In the genomic region with DNA sequence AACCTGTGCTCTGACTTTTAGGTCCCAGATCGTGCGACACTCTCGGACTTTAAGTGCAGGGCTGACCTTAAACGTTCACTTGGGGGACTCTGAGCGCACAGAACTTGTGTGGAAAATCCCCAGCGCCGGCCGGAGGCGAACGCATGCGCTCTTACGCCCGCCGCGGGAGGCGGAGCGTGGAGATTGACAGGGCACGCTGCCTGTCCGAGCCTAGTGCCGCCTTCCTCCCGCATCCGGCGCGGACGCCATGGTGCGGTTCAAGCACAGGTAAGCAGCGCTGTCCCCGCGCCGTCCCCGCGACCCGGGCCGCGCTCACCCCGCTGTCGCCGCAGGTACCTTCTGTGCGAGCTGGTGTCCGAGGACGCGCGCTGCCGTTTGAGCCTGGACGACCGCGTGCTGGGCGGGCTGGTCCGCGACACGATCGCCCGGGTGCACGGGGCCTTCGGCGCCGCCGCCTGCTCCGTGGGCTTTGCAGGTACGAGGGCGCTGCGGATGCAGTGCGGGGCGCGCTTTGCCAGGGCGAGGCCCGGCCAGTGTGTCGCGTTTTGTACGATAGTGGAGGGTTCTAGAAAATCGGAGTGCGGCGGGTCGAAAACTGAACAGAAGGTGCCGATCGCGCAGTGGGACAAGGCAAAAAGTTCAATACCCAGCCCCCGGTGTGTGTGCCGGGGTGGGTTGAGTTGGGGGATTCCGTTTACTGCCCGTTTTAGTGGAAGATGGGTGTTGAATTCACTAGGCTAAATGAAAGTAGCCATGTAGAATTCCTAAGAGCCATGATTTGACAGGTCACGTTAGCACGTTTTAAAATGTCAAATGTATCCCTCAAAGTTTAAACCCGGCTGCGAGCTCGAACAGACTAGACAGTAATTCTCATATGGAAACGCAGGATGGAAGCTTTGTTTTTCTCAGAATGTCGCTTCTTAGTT, we compare ENCODE assay signal across 8 mouse cellular contexts. TPM values are rescaled to one million over a fixed set of nuclear protein-coding genes. Genes with fewer than 3 reads are reported as not detected.
DNase-seq lines count a peak whose midpoint lies in the region; ATAC-seq and TF ChIP-seq lines count a peak whose summit lies in the region.

No protein-coding gene starts in this region.

- intact Hi-C loops in left cerebral cortex, postnatal 10 days (cut with DNase I) = loop anchor here (5.0 kb wide), 2 partner anchors 111 to 261 kb away; no protein-coding TSS in a partner anchor

- TF ChIP-seq CTCF in cortical plate, adult 2 months (IDR thresholded peaks at IDR 0.05; ENCODE audit: extremely low read depth, insufficient read depth, low read length) = no peak

- ATAC-seq in activated CD4-positive, CD25-positive, alpha-beta regulatory T cell, adult 4 months = peak; percentile 74
- ATAC-seq in inflammation-experienced regulatory T-cells, adult 6 months = peak; percentile 73
- peak; percentile 75 for ATAC-seq in megakaryocyte-erythroid progenitor cell, adult 5-6 weeks (replicated peaks; ENCODE audit: low FRiP score, low TSS enrichment, poor library complexity, severe bottlenecking)

- H3K27ac ChIP-seq in cortical plate, adult 2 months (ENCODE audit: insufficient read depth, low read length) = peak overlapping the region; percentile 88

- H3K4me3 ChIP-seq in cortical plate, adult 2 months (ENCODE audit: insufficient read depth, low read length) = peak overlapping the region; percentile 87

- peak; percentile 92 for DNase-seq in gastrocnemius, postnatal 10 days
- DNase-seq in left cerebral cortex, postnatal 10 days (ENCODE audit: extremely low spot score in 1 of 2, low spot score in 2 of 2) = peak; percentile 84 to 94
- peak; percentile 93 for DNase-seq in right cerebral cortex, postnatal 25 days
- peak; percentile 88 to 91 for DNase-seq in urinary bladder, postnatal 4 days (ENCODE audit: low spot score in 2 of 2)

- TF ChIP-seq POLR2A in cortical plate, adult 2 months (IDR thresholded peaks at IDR 0.05; ENCODE audit: extremely low read depth, insufficient read depth, low read length) = peak; percentile 87; the same call in 1 of the 2 replicates

- H3K4me1 ChIP-seq in cortical plate, adult 2 months (ENCODE audit: control insufficient read depth, insufficient read depth, low read length) = peaks cover 4% of the 10 kb centered on the region; the same call in 1 of the 2 replicates

RNA-seq across cellular contexts. Expression of a gene that starts 2.4 kb away (rescaled TPM):
- polyA plus RNA-seq in activated CD4-positive, CD25-positive, alpha-beta regulatory T cell, adult 4 months (2017; shearing (Covaris generic)) = 100 to 1,000 TPM; 122 to 135 TPM
- 193 and 195 TPM in 2 replicates for polyA plus RNA-seq in cortical plate, adult 2 months (2012; rRNA removed)
- total RNA-seq in gastrocnemius, postnatal 10 days (2021) = 10 to 100 TPM; 17.7 to 26.2 TPM
- 100 to 1,000 TPM; 116 to 141 (median 122) TPM for polyA plus RNA-seq in inflammation-experienced regulatory T-cells, adult 6 months (2017; shearing (Covaris generic))
- 10 to 100 TPM; 35.5 to 35.7 TPM for total RNA-seq in left cerebral cortex, postnatal 10 days (2021)
- total RNA-seq in megakaryocyte-erythroid progenitor cell, adult 5-6 weeks (2014; fragmentation: Nextera tagmentation) = 130 and 136 TPM in 2 replicates
- 69.1 and 154 TPM in 2 replicates for total RNA-seq in megakaryocyte-erythroid progenitor cell, adult 5-6 weeks (2017)

RNA-seq across cellular contexts. Expression of a gene that starts 34.6 kb away (rescaled TPM):
- polyA plus RNA-seq in activated CD4-positive, CD25-positive, alpha-beta regulatory T cell, adult 4 months (2017; shearing (Covaris generic)) = 10 to 100 TPM; 30.8 to 33.1 TPM
- 177 and 181 TPM in 2 replicates for polyA plus RNA-seq in cortical plate, adult 2 months (2012; rRNA removed)
- 100 to 1,000 TPM; 220 to 226 TPM for total RNA-seq in gastrocnemius, postnatal 10 days (2021)
- polyA plus RNA-seq in inflammation-experienced regulatory T-cells, adult 6 months (2017; shearing (Covaris generic)) = 10 to 100 TPM; 29.8 to 37.7 (median 35.6) TPM
- total RNA-seq in left cerebral cortex, postnatal 10 days (2021) = 100 to 1,000 TPM; 256 to 269 TPM
- total RNA-seq in megakaryocyte-erythroid progenitor cell, adult 5-6 weeks (2014; fragmentation: Nextera tagmentation) = 47.4 and 71.5 TPM in 2 replicates
- total RNA-seq in megakaryocyte-erythroid progenitor cell, adult 5-6 weeks (2017) = 35.9 and 36.9 TPM in 2 replicates

RNA-seq across cellular contexts. Expression of a gene that starts 41.4 kb away (rescaled TPM):
- polyA plus RNA-seq in activated CD4-positive, CD25-positive, alpha-beta regulatory T cell, adult 4 months (2017; shearing (Covaris generic)) = 10 to 100 TPM; 27.2 to 34.4 TPM
- 31.3 and 31.8 TPM in 2 replicates for polyA plus RNA-seq in cortical plate, adult 2 months (2012; rRNA removed)
- total RNA-seq in gastrocnemius, postnatal 10 days (2021) = 10 to 100 TPM; 64.5 to 81.1 TPM
- 10 to 100 TPM; 26.0 to 35.4 (median 31.6) TPM for polyA plus RNA-seq in inflammation-experienced regulatory T-cells, adult 6 months (2017; shearing (Covaris generic))
- total RNA-seq in left cerebral cortex, postnatal 10 days (2021) = 10 to 100 TPM; 36.4 to 37.1 TPM
- 23.0 and 35.5 TPM in 2 replicates for total RNA-seq in megakaryocyte-erythroid progenitor cell, adult 5-6 weeks (2014; fragmentation: Nextera tagmentation)
- 71.1 and 78.6 TPM in 2 replicates for total RNA-seq in megakaryocyte-erythroid progenitor cell, adult 5-6 weeks (2017)

RNA-seq across cellular contexts. Expression of a gene that starts 43.9 kb away (rescaled TPM):
- polyA plus RNA-seq in activated CD4-positive, CD25-positive, alpha-beta regulatory T cell, adult 4 months (2017; shearing (Covaris generic)) = under 1 TPM in 1 of 2 experiments, not detected in 1; 0.54 TPM
- polyA plus RNA-seq in cortical plate, adult 2 months (2012; rRNA removed) = 444 and 462 TPM in 2 replicates
- 1 to 10 TPM; 2.1 to 4.5 TPM for total RNA-seq in gastrocnemius, postnatal 10 days (2021)
- polyA plus RNA-seq in inflammation-experienced regulatory T-cells, adult 6 months (2017; shearing (Covaris generic)) = not detected
- total RNA-seq in left cerebral cortex, postnatal 10 days (2021) = 100 to 1,000 TPM; 109 to 111 TPM
- total RNA-seq in megakaryocyte-erythroid progenitor cell, adult 5-6 weeks (2014; fragmentation: Nextera tagmentation) = not detected in 2 replicates
- total RNA-seq in megakaryocyte-erythroid progenitor cell, adult 5-6 weeks (2017) = not detected in 2 replicates

Comparison
In these comparisons a context has a peak if more than half of its experiments do, and no peak if none do; other contexts are left out.
1. Peak in every context shown above with its lines: DNase-seq, ATAC-seq, H3K4me3 ChIP-seq and H3K27ac ChIP-seq.